Mouse (Mus musculus): ENCODE measurements around the gene B3gnt7. TPM values are rescaled to one million over a fixed set of nuclear protein-coding genes. Genes with fewer than 3 reads are reported as not detected.
"Not testable (repeated sequence)": the region's sequence is repeated elsewhere in the genome, so short reads cannot be mapped to it uniquely, and the experiment has no call there.

Gene B3gnt7
- polyA plus RNA-seq, 1 experiment from 2014 or later: 3.4 TPM

- Histone ChIP-seq H3K4me3 (ENCODE audit: low read depth, low read length) (no peak overlapping the region), H3K9me3 (ENCODE audit: control insufficient read depth, low read length) (no peaks in the 10 kb centered on the region), H3K9ac (ENCODE audit: low read length) (no peak overlapping the region), H3K27me3 (ENCODE audit: control insufficient read depth, insufficient read depth, low read length) (no peaks in the 10 kb centered on the region), H3K4me2 (ENCODE audit: low read depth) (no peak overlapping the region), H3K36me3 (ENCODE audit: control insufficient read depth, insufficient read depth, low read length) (no peaks in the 10 kb centered on the region), H3K4me1 (ENCODE audit: control insufficient read depth, insufficient read depth, low read length) (no peaks in the 10 kb centered on the region), H3K27ac (ENCODE audit: low read depth, low read length) (no peak overlapping the region)
- WGBS: 86% methylated on average over 6 of the region's 8 CpGs
- DNase-seq (ENCODE audit: low spot score) (no peak), ATAC-seq (ENCODE audit: insufficient read depth, low FRiP score, low TSS enrichment) (no peak)
Observed at GRCm38 (mm10) chr1:86320822-86321413, 18.3 kb downstream of the B3gnt7 start.

DNA sequence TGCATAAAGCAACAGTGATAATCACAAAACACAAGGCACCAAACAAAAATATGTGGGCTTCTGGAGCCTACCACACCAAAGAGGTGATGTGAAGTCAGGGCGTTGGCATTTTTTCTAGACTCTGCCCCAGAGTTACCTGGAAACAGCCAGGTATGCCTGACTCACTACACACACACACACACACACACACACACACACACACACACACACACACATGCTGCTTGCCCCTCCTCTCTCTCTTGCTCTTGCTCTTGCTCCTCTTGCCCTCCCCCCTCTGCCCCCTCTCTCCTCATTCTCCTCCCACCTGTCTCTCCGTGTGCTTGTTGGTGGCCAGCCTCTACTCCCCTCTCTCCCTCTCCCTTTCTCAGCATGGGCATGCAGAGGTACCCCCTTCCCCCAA, 33.7 kb downstream of the B3gnt7 start:
- ATAC-seq (ENCODE audit: insufficient read depth, low FRiP score, low TSS enrichment) (no peak), DNase-seq (ENCODE audit: low spot score) (no peak)
- H3K36me3 ChIP-seq (ENCODE audit: control insufficient read depth, insufficient read depth, low read length): no peaks in the 10 kb centered on the region
- H3K4me3 ChIP-seq (ENCODE audit: low read depth, low read length): no peak overlapping the region
- no peaks in the 10 kb centered on the region for H3K27me3 ChIP-seq (ENCODE audit: control insufficient read depth, insufficient read depth, low read length)
- H3K27ac ChIP-seq (ENCODE audit: low read depth, low read length): no peak overlapping the region
- no peak overlapping the region for H3K4me2 ChIP-seq (ENCODE audit: low read depth)
- WGBS: 40% methylated on average over 2 of the region's 2 CpGs
- H3K9ac ChIP-seq (ENCODE audit: low read length): no peak overlapping the region
- no peaks in the 10 kb centered on the region for H3K9me3 ChIP-seq (ENCODE audit: control insufficient read depth, low read length)
- no peaks in the 10 kb centered on the region for H3K4me1 ChIP-seq (ENCODE audit: control insufficient read depth, insufficient read depth, low read length)

DNA sequence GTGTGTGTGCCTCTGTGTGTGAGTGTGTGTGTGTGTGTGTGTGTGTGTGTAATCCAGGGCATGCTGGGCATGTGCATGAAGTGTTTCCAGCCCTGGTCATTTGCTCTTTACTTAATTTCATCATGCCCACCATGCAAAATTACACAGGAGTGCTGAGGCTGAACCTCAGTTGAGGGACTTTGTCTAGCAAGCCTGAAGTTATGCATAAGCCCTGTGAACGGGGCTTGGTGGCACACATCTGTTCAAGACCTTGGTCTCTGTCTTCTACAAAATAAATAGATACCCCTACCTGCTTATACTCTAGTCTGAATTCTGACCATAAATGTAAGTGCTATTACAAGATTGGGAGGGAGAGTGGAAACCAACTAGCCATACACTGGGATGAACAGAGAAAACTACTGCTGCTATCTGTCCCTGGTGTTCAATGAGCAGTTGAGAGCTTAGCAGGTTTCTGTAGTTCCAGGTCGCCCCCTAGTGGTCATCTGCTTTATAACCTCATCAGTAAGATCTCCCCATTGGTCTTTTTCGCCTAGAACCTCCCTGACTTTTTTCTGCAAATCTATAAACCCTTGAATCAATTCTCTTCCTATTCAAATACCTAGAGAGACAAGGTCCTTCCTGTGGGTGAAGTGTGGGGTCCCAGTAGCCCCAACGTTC, 36.7 kb downstream of the B3gnt7 start:
- H3K27ac ChIP-seq (ENCODE audit: low read depth, low read length): no peak overlapping the region
- WGBS: 32% methylated on average over 4 of the region's 4 CpGs
- ATAC-seq (ENCODE audit: insufficient read depth, low FRiP score, low TSS enrichment): no peak

DNA sequence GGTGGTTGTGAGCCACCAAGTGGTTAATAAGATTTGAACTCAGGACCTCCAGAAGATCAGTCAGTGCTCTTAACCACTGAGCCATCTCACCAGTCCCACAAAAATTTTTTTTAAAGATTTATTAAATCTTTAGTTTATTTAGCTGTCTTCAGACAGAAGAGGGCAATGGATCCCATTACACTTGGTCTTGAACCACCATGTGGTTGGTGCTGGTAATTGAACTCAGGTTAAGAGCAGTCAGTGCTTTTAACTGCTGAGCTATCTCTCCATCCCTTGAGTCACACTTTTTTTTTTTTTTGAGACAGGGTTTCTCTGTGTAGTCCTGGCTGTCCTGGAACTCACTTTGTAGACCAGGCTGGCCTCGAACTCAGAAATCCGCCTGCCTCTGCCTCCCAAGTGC, 38.5 kb downstream of the B3gnt7 start:
- not testable (repeated sequence) for H3K4me1 ChIP-seq (ENCODE audit: control insufficient read depth, insufficient read depth, low read length); H3K4me2 ChIP-seq (ENCODE audit: low read depth); H3K27ac ChIP-seq (ENCODE audit: low read depth, low read length); H3K4me3 ChIP-seq (ENCODE audit: low read depth, low read length); H3K36me3 ChIP-seq (ENCODE audit: control insufficient read depth, insufficient read depth, low read length); H3K9ac ChIP-seq (ENCODE audit: low read length); ATAC-seq (ENCODE audit: insufficient read depth, low FRiP score, low TSS enrichment); H3K9me3 ChIP-seq (ENCODE audit: control insufficient read depth, low read length); H3K27me3 ChIP-seq (ENCODE audit: control insufficient read depth, insufficient read depth, low read length); DNase-seq (ENCODE audit: low spot score)
- 100% methylated on average over 2 of the region's 2 CpGs for WGBS

More for the DNA sequence above, 36.7 kb downstream of the B3gnt7 start:
- Histone ChIP-seq H3K4me3 (ENCODE audit: low read depth, low read length) (no peak overlapping the region), H3K27me3 (ENCODE audit: control insufficient read depth, insufficient read depth, low read length) (no peaks in the 10 kb centered on the region), H3K36me3 (ENCODE audit: control insufficient read depth, insufficient read depth, low read length) (no peaks in the 10 kb centered on the region), H3K4me2 (ENCODE audit: low read depth) (no peak overlapping the region), H3K4me1 (ENCODE audit: control insufficient read depth, insufficient read depth, low read length) (no peaks in the 10 kb centered on the region), H3K9me3 (ENCODE audit: control insufficient read depth, low read length) (no peaks in the 10 kb centered on the region), H3K9ac (ENCODE audit: low read length) (no peak overlapping the region)
- DNase-seq (ENCODE audit: low spot score): peak; percentile 73

- H3K9me3 ChIP-seq (ENCODE audit: control insufficient read depth, low read length): no peaks in the 10 kb centered on the region
- no peak overlapping the region for H3K4me2 ChIP-seq (ENCODE audit: low read depth)
- H3K4me1 ChIP-seq (ENCODE audit: control insufficient read depth, insufficient read depth, low read length): no peaks in the 10 kb centered on the region
- H3K27ac ChIP-seq (ENCODE audit: low read depth, low read length): no peak overlapping the region
- no peak for DNase-seq (ENCODE audit: low spot score)
- WGBS: 92% methylated on average over 2 of the region's 2 CpGs
- no peak for ATAC-seq (ENCODE audit: insufficient read depth, low FRiP score, low TSS enrichment)
- no peaks in the 10 kb centered on the region for H3K27me3 ChIP-seq (ENCODE audit: control insufficient read depth, insufficient read depth, low read length)
- H3K4me3 ChIP-seq (ENCODE audit: low read depth, low read length): no peak overlapping the region
- no peaks in the 10 kb centered on the region for H3K36me3 ChIP-seq (ENCODE audit: control insufficient read depth, insufficient read depth, low read length)
- no peak overlapping the region for H3K9ac ChIP-seq (ENCODE audit: low read length)
Observed at GRCm38 (mm10) chr1:86342371-86342770, 39.7 kb downstream of the B3gnt7 start.

DNA sequence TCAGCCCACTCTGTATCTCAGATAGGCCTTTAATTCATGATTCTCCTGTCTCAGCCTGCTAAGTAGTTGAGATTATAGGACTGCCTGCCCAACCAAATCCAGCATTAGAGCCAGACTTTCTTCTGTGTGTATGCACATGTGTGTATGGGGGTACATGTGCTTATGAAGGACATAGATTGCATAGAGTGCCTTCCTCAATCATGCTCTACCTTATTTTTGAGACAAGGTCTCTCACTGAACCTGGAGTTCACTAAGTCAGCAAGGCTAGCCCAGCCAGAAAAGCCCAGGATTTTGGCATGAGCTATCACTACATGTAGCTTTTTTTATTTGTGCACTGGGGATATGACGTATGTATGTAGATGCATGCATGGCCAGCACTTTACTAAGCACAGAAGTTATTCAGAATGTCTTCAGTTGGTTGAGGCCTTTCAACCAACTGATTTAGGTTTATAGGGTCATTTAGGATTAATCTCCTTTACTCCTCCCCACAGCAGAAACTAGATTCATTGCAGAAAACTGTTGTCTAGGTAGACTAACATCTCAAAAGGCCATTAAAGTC, 40.5 kb downstream of the B3gnt7 start:
- Histone ChIP-seq H3K27me3 (ENCODE audit: control insufficient read depth, insufficient read depth, low read length) (no peaks in the 10 kb centered on the region), H3K4me2 (ENCODE audit: low read depth) (no peak overlapping the region), H3K9me3 (ENCODE audit: control insufficient read depth, low read length) (no peaks in the 10 kb centered on the region), H3K27ac (ENCODE audit: low read depth, low read length) (no peak overlapping the region), H3K36me3 (ENCODE audit: control insufficient read depth, insufficient read depth, low read length) (no peaks in the 10 kb centered on the region), H3K4me1 (ENCODE audit: control insufficient read depth, insufficient read depth, low read length) (no peaks in the 10 kb centered on the region), H3K9ac (ENCODE audit: low read length) (no peak overlapping the region), H3K4me3 (ENCODE audit: low read depth, low read length) (no peak overlapping the region)
- DNase-seq (ENCODE audit: low spot score): no peak
- no peak for ATAC-seq (ENCODE audit: insufficient read depth, low FRiP score, low TSS enrichment)
- 94% methylated on average over 1 of the region's 1 CpGs for WGBS

DNA sequence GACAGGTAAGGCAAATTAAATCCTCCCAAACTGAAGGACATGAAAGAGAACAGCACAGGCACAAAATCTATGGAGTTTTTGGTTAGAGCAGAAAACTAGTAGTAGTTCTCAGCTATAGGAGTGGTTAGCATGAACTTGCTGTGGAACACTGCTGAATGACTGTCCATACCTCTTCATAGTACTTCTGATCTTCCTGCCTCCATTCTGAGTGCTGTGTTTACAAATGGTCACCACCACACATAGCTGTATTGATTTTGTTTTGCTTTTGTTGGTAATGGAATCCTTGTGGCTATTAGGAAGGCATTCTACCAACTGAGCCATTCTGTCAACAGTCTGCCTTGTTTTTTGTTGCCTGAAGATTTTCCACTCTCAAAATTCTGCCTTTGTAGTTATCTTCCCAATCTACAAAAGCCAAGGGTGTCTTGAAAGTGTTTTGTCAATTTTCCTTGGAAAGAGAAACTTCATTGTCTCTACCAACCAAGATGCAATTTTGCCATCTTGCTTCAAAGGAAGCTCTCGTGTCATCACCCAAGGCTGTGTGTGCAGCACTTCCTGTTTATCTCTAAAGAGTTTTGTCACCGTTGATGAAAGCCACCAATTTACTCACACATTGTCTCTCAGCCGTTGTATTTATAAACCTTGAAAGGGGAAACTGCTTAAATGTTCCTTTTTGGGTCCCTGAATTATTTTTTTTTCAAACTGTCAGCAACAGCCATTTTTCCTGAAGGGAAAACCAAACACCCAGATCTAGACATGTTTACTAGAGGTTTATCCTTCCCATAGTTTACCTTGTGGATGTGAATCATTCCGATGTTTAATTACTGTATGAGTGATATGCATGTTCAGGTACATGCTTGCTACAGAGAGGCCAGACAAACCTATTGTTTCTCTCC, 41.6 kb downstream of the B3gnt7 start:
- Histone ChIP-seq H3K4me1 (ENCODE audit: control insufficient read depth, insufficient read depth, low read length) (no peaks in the 10 kb centered on the region), H3K27me3 (ENCODE audit: control insufficient read depth, insufficient read depth, low read length) (no peaks in the 10 kb centered on the region), H3K9ac (ENCODE audit: low read length) (no peak overlapping the region), H3K36me3 (ENCODE audit: control insufficient read depth, insufficient read depth, low read length) (peaks cover 6% of the 10 kb centered on the region), H3K9me3 (ENCODE audit: control insufficient read depth, low read length) (no peaks in the 10 kb centered on the region), H3K27ac (ENCODE audit: low read depth, low read length) (no peak overlapping the region), H3K4me2 (ENCODE audit: low read depth) (no peak overlapping the region), H3K4me3 (ENCODE audit: low read depth, low read length) (no peak overlapping the region)
- DNase-seq (ENCODE audit: low spot score): no peak
- WGBS: 81% methylated on average over 4 of the region's 4 CpGs
- ATAC-seq (ENCODE audit: insufficient read depth, low FRiP score, low TSS enrichment): no peak

- H3K4me2 ChIP-seq (ENCODE audit: low read depth): no peak overlapping the region
- H3K9ac ChIP-seq (ENCODE audit: low read length): no peak overlapping the region
- no peaks in the 10 kb centered on the region for H3K27me3 ChIP-seq (ENCODE audit: control insufficient read depth, insufficient read depth, low read length)
- H3K4me3 ChIP-seq (ENCODE audit: low read depth, low read length): no peak overlapping the region
- DNase-seq (ENCODE audit: low spot score) (no peak), ATAC-seq (ENCODE audit: insufficient read depth, low FRiP score, low TSS enrichment) (no peak)
- no peaks in the 10 kb centered on the region for H3K9me3 ChIP-seq (ENCODE audit: control insufficient read depth, low read length)
- 92% methylated on average over 4 of the region's 4 CpGs for WGBS
- no peak overlapping the region for H3K27ac ChIP-seq (ENCODE audit: low read depth, low read length)
- peaks cover 11% of the 10 kb centered on the region for H3K36me3 ChIP-seq (ENCODE audit: control insufficient read depth, insufficient read depth, low read length)
- no peaks in the 10 kb centered on the region for H3K4me1 ChIP-seq (ENCODE audit: control insufficient read depth, insufficient read depth, low read length)
Observed at GRCm38 (mm10) chr1:86345069-86345468, 42.4 kb downstream of the B3gnt7 start.

All from neural tube, embryonic 11.5 days (tissue).